Mouse (Mus musculus): ENCODE results near the gene H2-M10.4. TPM values are rescaled to one million over a fixed set of nuclear protein-coding genes. Genes with fewer than 3 reads are reported as not detected.

H2-M10.4 gene
- polyA plus RNA-seq, 1 experiment from 2014 or later = not detected

Other genes with a start within 250 kb of the H2-M10.4 start
- gene Rpp21, start 204.3 kb downstream of the H2-M10.4 start, polyA plus RNA-seq (2016; fragmentation: Nextera tagmentation; extraction: Ambion mirVana) = 84.2 and 94.0 TPM in 2 replicates
- gene Trim39, start 190.1 kb downstream of the H2-M10.4 start, polyA plus RNA-seq (2016; fragmentation: Nextera tagmentation; extraction: Ambion mirVana) = 25.4 and 27.5 TPM in 2 replicates
- gene H2-M10.2, start 175.8 kb downstream of the H2-M10.4 start, polyA plus RNA-seq (2016; fragmentation: Nextera tagmentation; extraction: Ambion mirVana) = not detected in 2 replicates
- gene H2-M10.1, start 136.2 kb downstream of the H2-M10.4 start, polyA plus RNA-seq (2016; fragmentation: Nextera tagmentation; extraction: Ambion mirVana) = not detected in 2 replicates
- gene H2-M10.3, start 93.9 kb downstream of the H2-M10.4 start, polyA plus RNA-seq (2016; fragmentation: Nextera tagmentation; extraction: Ambion mirVana) = not detected in 2 replicates
- 0.25 TPM in 1 of 2 replicates, not detected in the other for gene H2-M11, start 84.7 kb upstream of the H2-M10.4 start, polyA plus RNA-seq (2016; fragmentation: Nextera tagmentation; extraction: Ambion mirVana)
- gene H2-M9, start 180.3 kb upstream of the H2-M10.4 start, polyA plus RNA-seq (2016; fragmentation: Nextera tagmentation; extraction: Ambion mirVana) = not detected in 2 replicates
- not detected in 2 replicates for gene H2-M1, start 209.9 kb upstream of the H2-M10.4 start, polyA plus RNA-seq (2016; fragmentation: Nextera tagmentation; extraction: Ambion mirVana)

All from neural tube, embryonic 12.5 days (tissue).